Mouse (Mus musculus): ENCODE data around the gene Noc3l.

GRCm38 (mm10) chr19:38836438-38837170 lies 17.6 kb upstream of the Noc3l start, which contains the start of gene Tbc1d12:
- peak; percentile 84 for TF ChIP-seq POLR2A (IDR thresholded peaks at IDR 0.05; ENCODE audit: borderline replicate concordance, extremely low read depth, insufficient read depth, insufficient read length, poor library complexity, severe bottlenecking)
- no peak for TF ChIP-seq CTCF (IDR thresholded peaks at IDR 0.05; ENCODE audit: borderline replicate concordance, extremely low read depth, insufficient read depth, insufficient read length)

Data from brain, embryonic 14.5 days (tissue).